Mouse (Mus musculus) midbrain, embryonic 11.5 days (tissue): ENCODE results near the gene Gtf3c2. TPM values are rescaled to one million over a fixed set of nuclear protein-coding genes. Genes with fewer than 3 reads are reported as not detected.

Experiments
- ATAC-seq: fragments of 200-750 bp; cut with Nextera tagmentation; 2 replicates; pipeline ENCODE4 v1.8.0; 2017; ENCODE audit warnings: moderate TSS enrichment, moderate library complexity; ENCODE audit not compliant: low FRiP score
- DNase-seq: peaks from one replicate; pipeline ENCODE4 v3.0.0; 2015; ENCODE audit warnings: low spot score; ENCODE audit errors: missing footprints
- H3K27ac ChIP-seq: fragments of 300-500 bp; sonication (generic); 2 replicates; pipeline ENCODE4 v1.5.1; 2014; ENCODE audit warnings: low read depth, low read length
- H3K27me3 ChIP-seq: fragments of 300-500 bp; sonication (generic); 2 replicates; pipeline ENCODE4 v1.6.1; 2014; ENCODE audit warnings: mild to moderate bottlenecking, low read length, moderate library complexity, mixed read lengths; ENCODE audit not compliant: control insufficient read depth, insufficient read depth
- H3K36me3 ChIP-seq: fragments of 300-500 bp; sonication (generic); 2 replicates; pipeline ENCODE4 v1.6.1; 2014; ENCODE audit warnings: mild to moderate bottlenecking, low read length, moderate library complexity, mixed read lengths; ENCODE audit not compliant: control insufficient read depth, insufficient read depth
- H3K4me1 ChIP-seq: fragments of 300-500 bp; sonication (generic); 2 replicates; pipeline ENCODE4 v1.6.1; 2014; ENCODE audit warnings: low read length; ENCODE audit not compliant: control insufficient read depth, insufficient read depth
- H3K4me2 ChIP-seq: fragments of 300-500 bp; sonication (generic); 2 replicates; pipeline ENCODE4 v1.6.1; 2014; ENCODE audit warnings: mild to moderate bottlenecking, moderate library complexity
- H3K4me3 ChIP-seq: fragments of 300-500 bp; sonication (generic); 2 replicates; pipeline ENCODE4 v1.5.1; 2014; ENCODE audit warnings: low read depth, low read length
- H3K9ac ChIP-seq: fragments of 300-500 bp; sonication (generic); 2 replicates; pipeline ENCODE4 v1.6.1; 2014; ENCODE audit warnings: low read length
- H3K9me3 ChIP-seq: fragments of 300-500 bp; sonication (generic); 2 replicates; pipeline ENCODE4 v1.6.1; 2016; ENCODE audit warnings: low read length; ENCODE audit not compliant: control insufficient read depth
- WGBS: fragments of 180-500 bp; shearing (Covaris S2); extraction: QIAGEN DNeasy Blood & Tissue Kit; methylation state at CpG from one replicate; pipeline ENCODE4 v1.1.7; 2014; 5-methylcytosine and 5-hydroxymethylcytosine counted together
- polyA plus RNA-seq: library from polyadenylated mRNA; unstranded; fragments of >200 nt; fragmentation: Nextera tagmentation; extraction: Ambion mirVana; gene quantifications from 2 replicates; pipeline ENCODE4 v1.2.1, GENCODE M21; 2014

Gene Gtf3c2
- polyA plus RNA-seq, 1 experiment from 2014 or later = 72.5 TPM

GRCm38 (mm10) chr5:31193631-31194281 is 13.8 kb upstream of the Gtf3c2 start:
- peak overlapping the region; percentile 61 for H3K27ac ChIP-seq
- H3K4me2 ChIP-seq = peak overlapping the region; percentile 83
- WGBS = 14% methylated on average over 25 of the region's 25 CpGs
- H3K9ac ChIP-seq = peak overlapping the region; percentile 95
- ATAC-seq (no peak), DNase-seq (no peak)
- peaks cover 16% of the 10 kb centered on the region for H3K4me1 ChIP-seq
- H3K4me3 ChIP-seq = peak overlapping the region; percentile 86
- H3K9me3 ChIP-seq = no peaks in the 10 kb centered on the region
- no peaks in the 10 kb centered on the region for H3K27me3 ChIP-seq
- H3K36me3 ChIP-seq = peaks cover 27% of the 10 kb centered on the region

GRCm38 (mm10) chr5:31192939-31193630 is 13.1 kb upstream of the Gtf3c2 start, which contains the start of the genes Snx17 and Eif2b4:
Snx17 (plus strand) TSS chr5:31193227.
Eif2b4 (minus strand) TSS chr5:31193430.
- Histone ChIP-seq H3K4me3 (peak within 1 kb of the TSS; percentile 86), H3K27me3 (no peaks in the 10 kb centered on the region), H3K27ac (peak within 1 kb of the TSS; percentile 61), H3K4me2 (peak within 1 kb of the TSS; percentile 83), H3K4me1 (peaks cover 16% of the 10 kb centered on the region), H3K9ac (peak within 1 kb of the TSS; percentile 95), H3K36me3 (peaks cover 28% of the 10 kb centered on the region), H3K9me3 (no peaks in the 10 kb centered on the region)
- DNase-seq (peak; percentile 100), ATAC-seq (peak; percentile 97)
- under 1% methylated on average over 48 of the region's 48 CpGs for WGBS

- Histone ChIP-seq H3K36me3 (peaks cover 26% of the 10 kb centered on the region), H3K4me1 (peaks cover 16% of the 10 kb centered on the region), H3K9ac (peak overlapping the region; percentile 95), H3K27me3 (no peaks in the 10 kb centered on the region), H3K4me2 (peak overlapping the region; percentile 83), H3K27ac (peak overlapping the region; percentile 28; the same call in 1 of the 2 replicates), H3K4me3 (peak overlapping the region; percentile 86), H3K9me3 (no peaks in the 10 kb centered on the region)
- peak; percentile 95 for DNase-seq
- 15% methylated on average over 42 of the region's 42 CpGs for WGBS
- no peak for ATAC-seq
These were observed 12.3 kb upstream of the Gtf3c2 start for GRCm38 (mm10) chr5:31192045-31192938.

- H3K4me2 ChIP-seq = no peak overlapping the region
- WGBS = 92% methylated on average over 9 of the region's 9 CpGs
- H3K27me3 ChIP-seq = no peaks in the 10 kb centered on the region
- H3K36me3 ChIP-seq = peaks cover 17% of the 10 kb centered on the region
- no peak overlapping the region for H3K9ac ChIP-seq
- DNase-seq (peak; percentile 72), ATAC-seq (no peak)
- H3K4me1 ChIP-seq = peaks cover 16% of the 10 kb centered on the region
- no peak overlapping the region for H3K4me3 ChIP-seq
- H3K9me3 ChIP-seq = no peaks in the 10 kb centered on the region
- H3K27ac ChIP-seq = no peak overlapping the region
These were observed 10.3 kb upstream of the Gtf3c2 start for GRCm38 (mm10) chr5:31190201-31190600.

- DNase-seq = peak; percentile 80
- H3K36me3 ChIP-seq = peaks cover 15% of the 10 kb centered on the region
- WGBS = 77% methylated on average over 4 of the region's 4 CpGs
These were observed 8.4 kb upstream of the Gtf3c2 start for GRCm38 (mm10) chr5:31188223-31188840.

GRCm38 (mm10) chr5:31183678-31184077 is 3.7 kb upstream of the Gtf3c2 start:
- WGBS = 67% methylated on average over 4 of the region's 4 CpGs
- H3K27ac ChIP-seq = no peak overlapping the region
- H3K27me3 ChIP-seq = no peaks in the 10 kb centered on the region
- peaks cover 4% of the 10 kb centered on the region for H3K4me1 ChIP-seq
- H3K9me3 ChIP-seq = no peaks in the 10 kb centered on the region
- H3K4me2 ChIP-seq = no peak overlapping the region
- H3K36me3 ChIP-seq = peaks cover 7% of the 10 kb centered on the region
- DNase-seq (peak; percentile 45), ATAC-seq (no peak)
- H3K9ac ChIP-seq = no peak overlapping the region
- no peak overlapping the region for H3K4me3 ChIP-seq

More at GRCm38 (mm10) chr5:31188223-31188840, 8.4 kb upstream of the Gtf3c2 start:
- H3K4me1 ChIP-seq = peaks cover 8% of the 10 kb centered on the region
- H3K4me2 ChIP-seq = no peak overlapping the region
- H3K27me3 ChIP-seq = no peaks in the 10 kb centered on the region
- no peaks in the 10 kb centered on the region for H3K9me3 ChIP-seq
- ATAC-seq = no peak
- no peak overlapping the region for H3K4me3 ChIP-seq
- no peak overlapping the region for H3K27ac ChIP-seq
- H3K9ac ChIP-seq = no peak overlapping the region

- H3K27me3 ChIP-seq = no peaks in the 10 kb centered on the region
- no peak overlapping the region for H3K4me3 ChIP-seq
- no peaks in the 10 kb centered on the region for H3K36me3 ChIP-seq
- peak; percentile 86 for DNase-seq
- H3K4me2 ChIP-seq = no peak overlapping the region
- no peak overlapping the region for H3K27ac ChIP-seq
- peaks cover 5% of the 10 kb centered on the region for H3K4me1 ChIP-seq
- H3K9me3 ChIP-seq = no peaks in the 10 kb centered on the region
- no peak overlapping the region for H3K9ac ChIP-seq
- no peak for ATAC-seq
- WGBS = 95% methylated on average over 9 of the region's 9 CpGs
These were observed 1.3 kb upstream of the Gtf3c2 start for GRCm38 (mm10) chr5:31181183-31181770.

- Histone ChIP-seq H3K27me3 (no peaks in the 10 kb centered on the region), H3K9me3 (no peaks in the 10 kb centered on the region), H3K4me1 (peaks cover 5% of the 10 kb centered on the region), H3K36me3 (no peaks in the 10 kb centered on the region), H3K4me3 (peak overlapping the region; percentile 67), H3K4me2 (peak overlapping the region; percentile 88), H3K27ac (peak overlapping the region; percentile 95), H3K9ac (peak overlapping the region; percentile 95)
- DNase-seq (no peak), ATAC-seq (peak; percentile 78)
- WGBS = under 1% methylated on average over 25 of the region's 25 CpGs
These were observed 611 bp downstream of the Gtf3c2 start for GRCm38 (mm10) chr5:31179301-31179765.
